Mouse (Mus musculus) ES-E14 (cell line): ENCODE measurements at regions not wholly inside any gene's neighbourhood (a gene's known extent, or its start where the extent isn't known, plus 50 kb on each side); places are given as distances from the start of the nearest gene placed in this dataset.

ENCODE experiments used
- DNase-seq: peaks from one replicate; pipeline ENCODE4 v3.0.0-alpha.2; 2013; ENCODE audit warnings: low read depth, low spot score
- H3K27ac ChIP-seq: 2 replicates; pipeline ENCODE4 v1.5.1; 2012; ENCODE audit warnings: low read depth, mild to moderate bottlenecking, low read length, moderate library complexity, mixed read lengths; ENCODE audit not compliant: poor library complexity, insufficient read depth, severe bottlenecking
- H3K36me3 ChIP-seq: 2 replicates; pipeline ENCODE4 v1.6.1; 2012; ENCODE audit warnings: mild to moderate bottlenecking, low read length, moderate library complexity, mixed read lengths; ENCODE audit not compliant: control insufficient read depth, poor library complexity, insufficient read depth, severe bottlenecking
- H3K4me1 ChIP-seq, 2 experiments: fragments of 150-350 bp in 1 of 2; sonication (generic) in 1 of 2; 2 replicates each; pipeline ENCODE4 v1.6.1; 2012; ENCODE audit warnings: low read length in 2 of 2, mild to moderate bottlenecking in 1 of 2, mixed read lengths in 1 of 2; ENCODE audit not compliant: control insufficient read depth in 2 of 2, insufficient read depth in 2 of 2, poor library complexity in 1 of 2
- H3K4me3 ChIP-seq, 2 experiments: fragments of 150-350 bp in 1 of 2; sonication (generic) in 1 of 2; 2 replicates each; pipeline ENCODE4 v1.5.1; 2012; ENCODE audit warnings: low read length in 2 of 2, low read depth in 1 of 2, mild to moderate bottlenecking in 1 of 2, mixed read lengths in 1 of 2; ENCODE audit not compliant: insufficient read depth in 1 of 2, poor library complexity in 1 of 2, severe bottlenecking in 1 of 2
- H3K9ac ChIP-seq: 2 replicates; pipeline ENCODE4 v1.6.1; 2012; ENCODE audit warnings: low read depth, mild to moderate bottlenecking, low read length, mixed read lengths; ENCODE audit not compliant: poor library complexity, insufficient read depth, severe bottlenecking
- H3K9me3 ChIP-seq: fragments of 150-350 bp; sonication (generic); 2 replicates; pipeline ENCODE4 v1.6.1; 2012; ENCODE audit warnings: low read depth, mild to moderate bottlenecking, low read length; ENCODE audit not compliant: control insufficient read depth, insufficient read depth
- CHD2 ChIP-seq: IDR thresholded peaks from 2 replicates; pipeline ENCODE4 v1.6.1; 2014; ENCODE audit warnings: mild to moderate bottlenecking, low read depth, low read length, inconsistent platforms
- HCFC1 ChIP-seq: IDR thresholded peaks from 2 replicates; pipeline ENCODE4 v1.6.1; 2012; ENCODE audit warnings: low read length, inconsistent platforms, borderline replicate concordance; ENCODE audit not compliant: insufficient read depth
- MAFK ChIP-seq: IDR thresholded peaks from 2 replicates; pipeline ENCODE4 v1.6.1; 2014; ENCODE audit warnings: mild to moderate bottlenecking, low read depth, low read length, inconsistent platforms; ENCODE audit not compliant: insufficient read depth
- ZC3H11A ChIP-seq: IDR thresholded peaks from 2 replicates; pipeline ENCODE4 v1.6.1; 2012; ENCODE audit warnings: low read depth, mild to moderate bottlenecking, inconsistent platforms, low read length, borderline replicate concordance
- ZNF384 ChIP-seq: IDR thresholded peaks from 2 replicates; pipeline ENCODE4 v1.6.1; 2012; ENCODE audit warnings: low read depth, low read length, inconsistent platforms
- in situ Hi-C, 2 experiments: fragments of 600-800 bp; cut with MboI; formaldehyde crosslinking; loops; one replicate each; pipeline ENCODE4 v1.15.1; 2025; ENCODE audit warnings: low sequenced_read_pairs in 2 of 2, inconsistent platforms in 1 of 2; ENCODE audit not compliant: unreplicated experiment in 2 of 2

DNA sequence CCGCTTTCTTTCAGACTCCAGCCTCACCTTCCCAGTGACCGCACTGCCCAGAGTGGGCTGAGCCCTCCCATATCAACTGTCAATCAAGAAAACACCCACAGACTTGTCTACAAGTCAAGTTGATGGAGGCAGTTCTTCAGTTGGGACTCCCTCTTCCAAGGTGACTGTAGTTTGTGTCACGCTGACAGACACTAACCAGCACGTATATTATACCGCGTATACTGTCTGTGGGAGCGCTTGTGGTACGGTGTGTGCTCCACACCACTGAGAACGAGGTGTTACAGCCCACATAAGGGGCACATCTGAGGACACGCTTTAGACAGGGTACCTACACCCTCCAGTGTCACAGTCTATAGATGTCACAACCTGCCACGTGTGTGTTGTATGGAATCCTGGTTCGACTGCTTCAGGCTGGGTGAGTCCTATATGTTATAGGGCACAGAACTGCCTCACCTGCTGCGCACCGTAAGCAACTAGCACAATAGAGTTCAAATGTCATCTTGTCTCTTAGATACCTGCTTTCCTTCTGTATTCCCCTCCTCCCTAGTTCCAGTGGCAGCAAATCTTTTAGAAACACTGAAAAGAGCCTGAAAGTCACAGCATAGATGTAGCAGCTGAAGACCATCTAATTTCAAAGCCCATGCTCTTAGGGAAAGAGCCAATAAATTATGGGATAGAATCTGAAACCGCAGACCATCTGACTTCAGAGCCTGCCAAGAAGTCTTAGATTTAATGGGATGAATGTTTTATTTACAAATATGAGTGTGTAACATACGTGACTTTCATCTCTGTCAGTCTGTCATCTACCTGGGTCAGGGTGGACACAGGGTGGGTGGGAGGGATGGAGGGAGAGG, 219.8 kb downstream of the Etnk1 start:
- H3K9ac ChIP-seq: no peak overlapping the region
- H3K4me1 ChIP-seq: no peaks in the 10 kb centered on the region
- H3K27ac ChIP-seq: no peak overlapping the region
- H3K9me3 ChIP-seq: no peaks in the 10 kb centered on the region
- no peak overlapping the region for H3K4me3 ChIP-seq
- in situ Hi-C loops: no loop called here
- DNase-seq: no peak
- TF ChIP-seq CHD2 (no peak), HCFC1 (no peak), ZC3H11A (no peak), MAFK (no peak), ZNF384 (no peak)
- no peaks in the 10 kb centered on the region for H3K36me3 ChIP-seq

DNA sequence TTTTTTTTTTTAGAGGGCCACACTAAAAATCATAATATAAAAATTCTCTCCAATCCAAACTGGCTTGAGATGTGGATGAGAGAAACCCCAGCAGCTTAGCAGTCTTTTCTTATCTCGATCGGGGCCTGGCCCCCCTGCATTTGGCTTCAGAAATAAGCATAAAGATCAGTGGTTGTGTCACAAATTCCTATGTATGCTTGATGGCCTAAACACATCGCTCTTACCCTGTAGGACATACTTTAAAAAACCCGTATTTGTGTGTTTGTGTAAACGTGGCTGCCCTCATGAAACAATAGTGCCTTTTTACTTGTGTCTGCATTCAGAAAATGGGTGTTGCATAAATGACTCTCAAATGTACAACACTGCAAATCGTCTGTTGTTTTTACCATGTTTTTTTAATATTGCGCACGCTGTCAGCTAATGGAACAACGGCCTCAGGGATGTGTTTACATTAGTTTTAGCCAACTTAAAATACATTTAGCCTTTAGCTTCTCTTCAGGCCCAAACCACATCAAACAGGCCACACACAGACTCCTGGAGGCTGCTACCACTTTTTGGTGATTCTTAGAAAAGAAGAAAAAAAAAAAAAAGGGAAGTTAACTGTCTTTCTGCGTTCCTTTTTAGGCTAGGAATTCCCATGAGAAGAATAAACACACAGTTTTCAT, 226.7 kb downstream of the Etnk1 start:
- TF ChIP-seq ZNF384 (no peak), CHD2 (no peak), MAFK (no peak), HCFC1 (no peak), ZC3H11A (no peak)
- in situ Hi-C loops: no loop called here
- Histone ChIP-seq H3K4me3 (no peak overlapping the region), H3K27ac (no peak overlapping the region), H3K9ac (no peak overlapping the region), H3K9me3 (no peaks in the 10 kb centered on the region), H3K36me3 (no peaks in the 10 kb centered on the region), H3K4me1 (no peaks in the 10 kb centered on the region)
- DNase-seq: no peak

DNA sequence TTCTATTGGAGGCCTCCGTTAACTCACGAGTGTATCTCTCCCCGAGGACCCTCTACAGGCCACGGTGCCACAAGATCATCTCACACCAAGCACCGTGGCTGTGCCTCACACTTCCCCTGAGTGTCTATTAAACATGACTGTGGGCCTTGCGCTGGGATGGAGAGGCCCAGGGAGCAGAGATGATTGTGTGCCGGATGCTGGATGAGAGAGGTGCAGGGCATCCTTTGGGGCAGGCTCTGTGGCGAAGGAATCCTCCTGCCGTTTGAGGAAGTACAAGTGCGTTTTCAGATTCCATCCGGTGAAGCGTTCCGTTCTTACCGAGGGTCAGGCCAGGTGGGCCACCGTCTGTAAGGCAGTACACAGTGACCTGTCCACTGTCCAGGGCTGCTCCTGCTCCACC, 227.4 kb downstream of the Etnk1 start:
- Histone ChIP-seq H3K9me3 (no peaks in the 10 kb centered on the region), H3K27ac (no peak overlapping the region), H3K36me3 (no peaks in the 10 kb centered on the region), H3K4me3 (no peak overlapping the region), H3K4me1 (no peaks in the 10 kb centered on the region), H3K9ac (no peak overlapping the region)
- TF ChIP-seq ZNF384: no peak
- no peak for TF ChIP-seq HCFC1
- no peak for TF ChIP-seq ZC3H11A
- TF ChIP-seq CHD2: no peak
- no peak for TF ChIP-seq MAFK
- in situ Hi-C loops: no loop called here
- no peak for DNase-seq

GRCm38 (mm10) chr6:143401436-143401835, 234.4 kb downstream of the Etnk1 start:
- in situ Hi-C loops: no loop called here

More at GRCm38 (mm10) chr6:143401436-143401835, 234.4 kb downstream of the Etnk1 start:
- DNase-seq: no peak
- Histone ChIP-seq H3K9ac (no peak overlapping the region), H3K4me1 (no peaks in the 10 kb centered on the region), H3K4me3 (no peak overlapping the region), H3K36me3 (no peaks in the 10 kb centered on the region), H3K9me3 (no peaks in the 10 kb centered on the region), H3K27ac (no peak overlapping the region)
- TF ChIP-seq HCFC1 (no peak), ZNF384 (no peak), MAFK (no peak), CHD2 (no peak), ZC3H11A (no peak)
